Mouse (Mus musculus): ENCODE measurements around the gene Fam193b.
"Not testable (repeated sequence)": the region's sequence is repeated elsewhere in the genome, so short reads cannot be mapped to it uniquely, and the experiment has no call there.

Gene Fam193b

DNA sequence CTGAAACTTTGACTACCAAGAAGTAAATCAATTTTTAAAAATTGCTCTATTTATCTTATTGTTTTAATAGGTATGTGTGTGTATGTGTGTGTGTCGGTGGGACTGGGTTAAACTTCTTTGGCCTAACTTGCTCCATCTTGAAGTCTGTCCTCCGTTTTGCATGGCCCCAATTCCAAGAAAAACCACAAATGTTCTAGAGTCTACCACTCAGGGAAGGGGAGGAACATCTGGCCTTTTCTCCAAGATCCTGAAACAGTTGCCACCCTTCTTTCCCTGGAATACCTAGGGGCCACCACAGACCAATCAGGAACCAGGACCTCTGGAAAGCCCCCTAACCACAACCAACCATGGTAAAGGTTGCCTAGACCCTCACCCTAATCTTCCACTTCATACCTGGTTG lies 1.1 kb upstream of the Fam193b start:
- DNase-seq (ENCODE audit: low spot score) = no peak

DNA sequence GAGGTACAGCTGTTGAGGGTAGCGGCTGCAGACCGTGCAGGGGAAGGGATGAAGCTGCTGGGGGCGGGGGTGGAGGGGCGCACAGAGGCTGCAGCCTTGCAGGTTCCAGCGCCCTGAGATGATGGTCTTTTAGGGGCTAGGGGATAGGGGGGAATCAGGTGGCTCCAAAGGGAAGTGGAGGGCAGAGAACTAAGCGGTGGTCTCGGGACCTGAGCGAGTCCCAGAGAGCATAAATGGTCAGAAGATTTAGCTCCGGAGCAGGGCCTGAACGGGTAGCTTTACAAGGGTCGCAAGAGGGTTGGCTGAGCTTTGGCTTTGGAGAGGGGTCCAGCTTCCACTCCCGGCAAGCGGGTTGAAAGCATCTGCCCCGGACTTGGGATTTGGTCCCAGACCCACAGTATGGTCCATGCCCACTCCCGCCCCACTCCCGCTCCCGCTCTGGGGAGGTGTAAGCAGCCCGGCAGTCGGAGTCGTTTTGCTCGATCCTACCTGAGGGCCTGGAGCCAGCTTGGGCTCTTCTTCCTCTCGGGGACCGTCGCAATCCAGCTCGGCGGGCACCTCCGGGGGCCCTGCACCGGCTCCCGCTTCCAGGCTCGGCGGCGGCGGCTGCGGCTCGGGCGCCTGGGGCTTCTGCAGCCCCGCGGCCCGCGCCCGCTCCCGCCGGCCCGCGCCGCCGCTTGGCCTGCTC lies 490 bp downstream of the Fam193b start:
- no peak for DNase-seq (ENCODE audit: low spot score)

- no peak for DNase-seq (ENCODE audit: low spot score)
Observed at GRCm38 (mm10) chr13:55569726-55570285, 1.1 kb downstream of the Fam193b start.

DNA sequence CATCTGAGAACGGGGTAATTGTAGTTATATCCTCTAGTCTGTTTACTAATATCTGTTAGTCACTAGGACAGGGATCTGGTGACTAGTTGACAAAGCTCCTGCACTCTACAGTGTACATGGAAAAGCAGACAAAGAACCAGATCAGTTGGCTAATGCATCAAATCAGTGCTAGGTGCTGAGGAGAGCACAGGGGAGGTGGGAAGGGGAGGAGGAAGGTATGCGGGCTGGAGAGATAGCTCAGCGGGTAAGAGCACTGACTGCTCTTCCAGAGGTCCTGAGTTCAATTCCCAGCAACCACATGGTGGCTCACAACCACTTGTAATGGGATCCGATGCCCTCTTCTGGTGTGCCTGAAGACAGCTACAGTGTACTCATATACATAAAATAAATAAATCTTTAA lies 2.4 kb downstream of the Fam193b start:
- not testable (repeated sequence) for DNase-seq (ENCODE audit: low spot score)

GRCm38 (mm10) chr13:55567949-55568348 lies 3.0 kb downstream of the Fam193b start:
- DNase-seq (ENCODE audit: low spot score) = no peak

- no peak for DNase-seq (ENCODE audit: low spot score)
Observed at GRCm38 (mm10) chr13:55567001-55567400, 3.9 kb downstream of the Fam193b start.

- no peak for DNase-seq (ENCODE audit: low spot score)
Observed at GRCm38 (mm10) chr13:55563266-55563879, 7.5 kb downstream of the Fam193b start.

DNA sequence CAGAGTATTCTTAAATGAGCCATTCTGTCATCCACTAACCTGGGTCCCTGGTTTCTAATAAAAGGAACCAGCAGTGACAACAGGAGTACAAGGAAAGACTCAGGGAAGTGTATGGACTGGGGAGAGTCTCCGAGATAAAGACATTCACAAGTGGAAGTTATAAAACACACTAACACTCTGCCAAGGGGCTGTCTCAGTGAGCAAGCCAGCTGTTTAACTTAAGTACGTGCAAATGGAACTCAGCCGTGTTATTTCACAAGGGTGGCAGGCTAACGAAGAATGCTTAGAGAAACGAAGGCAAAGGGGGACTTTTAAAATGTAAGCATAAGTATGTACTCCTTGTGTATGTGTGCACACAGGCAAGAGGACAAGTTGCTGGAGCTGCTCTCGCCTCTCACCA lies 13.4 kb downstream of the Fam193b start:
- DNase-seq (ENCODE audit: low spot score) = no peak

- DNase-seq (ENCODE audit: low spot score) = no peak
Observed at GRCm38 (mm10) chr13:55555921-55556320, 15.0 kb downstream of the Fam193b start.

DNA sequence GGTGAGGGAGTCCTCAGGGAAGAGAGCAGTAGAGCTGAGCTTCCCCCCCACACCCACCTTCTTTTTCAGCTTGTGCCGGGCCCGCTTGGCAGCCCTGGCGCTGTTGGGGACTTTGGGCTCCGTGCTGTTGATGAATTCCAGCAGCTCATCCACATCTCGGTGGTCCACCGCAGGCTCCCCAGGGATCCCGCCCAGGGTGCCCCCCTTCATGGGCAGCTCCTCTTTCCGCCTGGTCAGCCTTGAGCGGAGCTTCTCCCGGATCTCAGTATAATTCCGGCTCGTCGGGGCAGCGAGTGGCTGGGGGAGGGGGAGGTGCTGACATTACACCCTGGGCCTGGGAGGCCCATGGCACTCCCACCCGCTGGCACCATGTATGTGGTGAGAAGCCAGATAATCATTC lies 21.9 kb downstream of the Fam193b start:
- DNase-seq (ENCODE audit: low spot score) = no peak

- no peak for DNase-seq (ENCODE audit: low spot score)
Observed at GRCm38 (mm10) chr13:55548426-55548825, 22.5 kb downstream of the Fam193b start.

DNA sequence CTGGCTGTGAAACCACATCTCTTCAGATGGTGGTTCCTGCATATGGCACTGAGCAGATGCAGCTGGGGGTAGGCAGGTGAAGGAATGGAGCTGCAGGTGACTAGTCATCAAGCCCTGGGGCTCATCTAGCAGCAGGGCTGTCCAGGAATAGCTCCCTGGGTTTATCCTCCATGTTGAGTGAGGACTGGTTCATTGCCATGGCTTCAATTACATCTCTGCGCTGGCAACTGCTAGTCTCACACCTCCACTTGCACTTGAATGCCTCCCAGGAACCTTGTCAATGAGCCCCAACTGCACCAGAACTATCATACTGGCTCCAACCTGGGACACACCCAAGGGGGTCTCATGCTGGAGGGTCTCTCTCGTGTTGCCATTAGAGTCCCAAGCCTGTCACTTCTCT lies 23.0 kb downstream of the Fam193b start:
- DNase-seq (ENCODE audit: low spot score) = no peak

GRCm38 (mm10) chr13:55544792-55545191 lies 26.1 kb downstream of the Fam193b start:
- no peak for DNase-seq (ENCODE audit: low spot score)

DNA sequence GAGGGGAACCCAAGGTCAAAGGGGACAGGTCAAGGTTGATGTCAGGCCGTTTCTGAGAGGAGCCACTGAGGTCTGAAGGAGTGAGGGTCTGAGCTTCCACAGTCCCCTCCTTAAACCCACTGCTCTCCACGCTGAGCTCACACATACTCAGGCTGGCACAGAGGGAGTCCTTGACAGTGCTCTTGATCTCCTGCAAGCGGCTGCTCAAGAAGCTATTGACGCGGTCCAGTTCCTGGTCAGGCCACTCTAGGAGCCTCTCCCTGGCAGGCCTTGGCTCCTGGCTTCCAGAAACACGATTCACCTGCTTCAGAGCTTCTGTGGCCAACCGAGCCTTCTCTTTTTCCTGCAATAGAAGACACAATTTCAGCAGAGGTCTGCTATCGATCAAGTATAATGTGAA lies 27.5 kb downstream of the Fam193b start:
- DNase-seq (ENCODE audit: low spot score) = no peak

DNA sequence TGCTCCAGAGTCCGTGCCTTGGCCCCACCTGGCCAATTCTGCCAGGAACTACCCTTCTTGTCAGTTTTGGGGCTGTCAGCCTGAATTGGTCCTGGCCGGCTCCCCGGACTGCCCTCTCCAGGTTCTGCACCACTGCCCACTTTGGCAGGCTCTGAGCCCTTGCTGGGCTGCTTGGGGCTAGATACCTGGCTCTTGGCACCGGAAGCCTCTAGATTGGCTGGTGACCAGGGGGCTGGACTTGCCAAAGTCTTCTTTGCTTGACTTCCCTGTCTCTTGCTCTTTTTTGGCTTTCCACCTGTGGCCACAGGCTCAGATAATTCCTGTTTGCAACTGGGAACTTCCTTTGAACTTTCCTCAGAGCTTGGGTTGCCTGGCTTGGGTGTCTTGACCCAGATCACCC lies 28.0 kb downstream of the Fam193b start:
- DNase-seq (ENCODE audit: low spot score) = peak; percentile 48

- DNase-seq (ENCODE audit: low spot score) = no peak
Observed at GRCm38 (mm10) chr13:55540933-55541332, 30.0 kb downstream of the Fam193b start.

- peak; percentile 100 for DNase-seq (ENCODE audit: low spot score)
Observed at GRCm38 (mm10) chr13:55536194-55537175, 34.4 kb downstream of the Fam193b start, which contains the start of gene Ddx41. Gene Ddx41, minus strand, starts transcription at chr13:55536658.

DNA sequence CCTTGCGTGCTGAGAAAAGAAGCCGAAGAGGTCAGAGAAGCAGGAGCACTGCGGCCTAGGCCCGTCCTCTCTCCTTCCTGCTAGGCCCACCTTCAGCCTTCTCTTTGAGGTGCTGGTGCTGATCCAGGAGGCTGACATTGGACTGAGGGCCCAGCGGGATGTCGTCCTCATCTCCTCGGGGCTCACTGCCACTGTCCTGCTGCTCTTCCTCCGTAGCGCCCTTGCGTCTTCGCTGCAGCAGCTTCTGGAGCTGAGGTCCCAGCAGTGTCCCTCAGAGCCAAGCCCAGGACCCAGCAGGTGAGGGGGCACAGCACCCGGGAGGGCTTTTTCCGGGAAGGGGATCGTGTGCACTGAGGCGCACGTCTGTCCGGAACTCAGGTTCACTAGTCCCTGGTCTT lies 35.1 kb downstream of the Fam193b start:
- DNase-seq (ENCODE audit: low spot score) = no peak

DNA sequence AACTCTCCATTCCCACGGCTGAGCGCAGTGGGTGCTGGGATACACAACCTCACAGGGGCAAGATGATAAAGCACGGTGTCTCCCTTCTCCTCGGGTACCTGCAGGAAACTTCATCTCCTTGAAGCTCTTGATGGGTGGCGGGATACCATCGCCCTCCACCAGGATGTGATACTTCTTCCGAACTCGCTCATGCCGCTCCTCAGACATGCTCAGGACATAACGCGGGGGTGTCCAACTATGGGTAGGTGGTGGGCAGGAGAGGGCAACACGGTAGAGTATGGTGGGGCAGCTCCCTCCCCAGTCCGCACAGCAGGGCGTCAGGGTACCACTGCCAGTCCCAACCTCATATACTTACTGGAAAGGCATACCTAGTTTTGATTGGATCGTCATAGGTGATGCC lies 35.7 kb downstream of the Fam193b start:
- no peak for DNase-seq (ENCODE audit: low spot score)

GRCm38 (mm10) chr13:55529198-55529915 lies 41.6 kb downstream of the Fam193b start, which contains the start of gene Dok3:
Gene Dok3, minus strand, starts transcription at chr13:55529296.
- no peak for DNase-seq (ENCODE audit: low spot score)
